ENCODE assay signal across 8 mouse cellular contexts in genomic region chr7:143437894-143438581, GRCm38 (mm10). TPM values are rescaled to one million over a fixed set of nuclear protein-coding genes. Genes with fewer than 3 reads are reported as not detected.
DNase-seq lines count a peak whose midpoint lies in the region; ATAC-seq lines count a peak whose summit lies in the region.

No protein-coding gene starts in this region.

- H3K4me1 ChIP-seq in kidney, embryonic 14.5 days (ENCODE audit: control insufficient read depth, insufficient read depth, low read length): peaks cover 10% of the 10 kb centered on the region
- peaks cover 8% of the 10 kb centered on the region for H3K4me1 ChIP-seq in embryonic facial prominence, embryonic 12.5 days
- H3K4me1 ChIP-seq in intestine, embryonic 14.5 days (replicated peaks; ENCODE audit: control insufficient read depth, insufficient read depth, low read length): peaks cover 14% of the 10 kb centered on the region; the same call in 1 of the 2 replicates
- peaks cover 33% of the 10 kb centered on the region for H3K4me1 ChIP-seq in midbrain, embryonic 12.5 days

- H3K27me3 ChIP-seq in kidney, embryonic 14.5 days (ENCODE audit: control insufficient read depth, insufficient read depth, low read length): peaks cover 4% of the 10 kb centered on the region; the same call in 1 of the 2 replicates
- H3K27me3 ChIP-seq in embryonic facial prominence, embryonic 12.5 days: peaks cover 10% of the 10 kb centered on the region
- H3K27me3 ChIP-seq in intestine, embryonic 14.5 days (replicated peaks; ENCODE audit: control insufficient read depth, insufficient read depth, low read length): no peaks in the 10 kb centered on the region
- H3K27me3 ChIP-seq in midbrain, embryonic 12.5 days: peaks cover 58% of the 10 kb centered on the region

- WGBS in kidney, embryonic 14.5 days: 1% methylated on average over 50 of the region's 63 CpGs
- 3% methylated on average over 61 of the region's 63 CpGs for WGBS in embryonic facial prominence, embryonic 12.5 days
- 2% methylated on average over 59 of the region's 63 CpGs for WGBS in intestine, embryonic 14.5 days
- under 1% methylated on average over 59 of the region's 63 CpGs for WGBS in midbrain, embryonic 12.5 days

- H3K27ac ChIP-seq in kidney, embryonic 14.5 days (ENCODE audit: low read depth, low read length): no peak overlapping the region
- peak overlapping the region; percentile 77 for H3K27ac ChIP-seq in embryonic facial prominence, embryonic 12.5 days
- peak overlapping the region; percentile 39; the same call in 1 of the 2 replicates for H3K27ac ChIP-seq in intestine, embryonic 14.5 days (ENCODE audit: low read depth)
- peak overlapping the region; percentile 87 for H3K27ac ChIP-seq in midbrain, embryonic 12.5 days (replicated peaks)

- H3K9ac ChIP-seq in kidney, embryonic 14.5 days (ENCODE audit: low read depth, low read length): peak overlapping the region; percentile 77
- peak overlapping the region; percentile 80 for H3K9ac ChIP-seq in embryonic facial prominence, embryonic 12.5 days
- H3K9ac ChIP-seq in intestine, embryonic 14.5 days (ENCODE audit: low read length): peak overlapping the region; percentile 70
- H3K9ac ChIP-seq in midbrain, embryonic 12.5 days (replicated peaks): peak overlapping the region; percentile 46

- peak overlapping the region; percentile 97 for H3K4me2 ChIP-seq in kidney, embryonic 14.5 days (replicated peaks; ENCODE audit: low read depth, low read length)
- H3K4me2 ChIP-seq in embryonic facial prominence, embryonic 12.5 days (replicated peaks): peak overlapping the region; percentile 90
- H3K4me2 ChIP-seq in intestine, embryonic 14.5 days (ENCODE audit: low read length): peak overlapping the region; percentile 96
- H3K4me2 ChIP-seq in midbrain, embryonic 12.5 days (replicated peaks): peak overlapping the region; percentile 68

- ATAC-seq in kidney, embryonic 14.5 days (ENCODE audit: low FRiP score, low TSS enrichment): peak; percentile 66
- ATAC-seq in embryonic facial prominence, embryonic 12.5 days (ENCODE audit: insufficient number of reproducible peaks, insufficient read depth, low FRiP score, low TSS enrichment): no peak
- peak; percentile 70 for ATAC-seq in intestine, embryonic 14.5 days (replicated peaks; ENCODE audit: low FRiP score, low TSS enrichment, low read depth)
- peak; percentile 88 for ATAC-seq in midbrain, embryonic 12.5 days (ENCODE audit: low FRiP score, low read depth)

- H3K36me3 ChIP-seq in kidney, embryonic 14.5 days (ENCODE audit: control insufficient read depth, insufficient read depth, low read length): no peaks in the 10 kb centered on the region
- no peaks in the 10 kb centered on the region for H3K36me3 ChIP-seq in embryonic facial prominence, embryonic 12.5 days
- no peaks in the 10 kb centered on the region for H3K36me3 ChIP-seq in intestine, embryonic 14.5 days (ENCODE audit: control insufficient read depth, insufficient read depth, low read length)
- H3K36me3 ChIP-seq in midbrain, embryonic 12.5 days: no peaks in the 10 kb centered on the region

- no peak for DNase-seq in kidney, adult 11 months
- peak; percentile 76 for DNase-seq in intestine, embryonic 14.5 days (ENCODE audit: low spot score)
- DNase-seq in urinary bladder, postnatal 10 days (ENCODE audit: low spot score): no peak
- DNase-seq in thymus, postnatal 0 days (ENCODE audit: low spot score): no peak
- no peak for DNase-seq in thymus, postnatal 4 days

- peak overlapping the region; percentile 49 for H3K4me3 ChIP-seq in kidney, embryonic 14.5 days (ENCODE audit: low read length)
- peak overlapping the region; percentile 44 for H3K4me3 ChIP-seq in embryonic facial prominence, embryonic 12.5 days
- H3K4me3 ChIP-seq in intestine, embryonic 14.5 days (ENCODE audit: low read depth, low read length): peak overlapping the region; percentile 44
- H3K4me3 ChIP-seq in midbrain, embryonic 12.5 days: peak overlapping the region; percentile 43

- H3K9me3 ChIP-seq in kidney, embryonic 14.5 days (ENCODE audit: control insufficient read depth, low read length): no peaks in the 10 kb centered on the region
- no peaks in the 10 kb centered on the region for H3K9me3 ChIP-seq in embryonic facial prominence, embryonic 12.5 days
- no peaks in the 10 kb centered on the region for H3K9me3 ChIP-seq in intestine, embryonic 14.5 days (ENCODE audit: control insufficient read depth, low read length)
- no peaks in the 10 kb centered on the region for H3K9me3 ChIP-seq in midbrain, embryonic 12.5 days

RNA-seq across cellular contexts. Expression of gene Cdkn1c, which starts 22.8 kb away (rescaled TPM):
- polyA plus RNA-seq in kidney, embryonic 14.5 days (2014; fragmentation: Nextera tagmentation; extraction: Ambion mirVana): 1,196 and 1,506 TPM in 2 replicates
- 1,667 and 1,675 TPM in 2 replicates for polyA plus RNA-seq in embryonic facial prominence, embryonic 12.5 days (2016; fragmentation: Nextera tagmentation; extraction: Ambion mirVana)
- polyA plus RNA-seq in intestine, embryonic 14.5 days (2014; fragmentation: Nextera tagmentation; extraction: Ambion mirVana): 639 and 672 TPM in 2 replicates
- polyA plus RNA-seq in midbrain, embryonic 12.5 days (2016; fragmentation: Nextera tagmentation; extraction: Ambion mirVana): 875 and 1,070 TPM in 2 replicates
- polyA plus RNA-seq in thymus, postnatal 0 days (2015; fragmentation: Nextera tagmentation; extraction: Ambion mirVana): 59.1 and 74.9 TPM in 2 replicates

RNA-seq across cellular contexts. Expression of gene Slc22a18, which starts 35.5 kb away (rescaled TPM):
- 4.4 and 4.7 TPM in 2 replicates for polyA plus RNA-seq in kidney, embryonic 14.5 days (2014; fragmentation: Nextera tagmentation; extraction: Ambion mirVana)
- 0.60 and 1.6 TPM in 2 replicates for polyA plus RNA-seq in embryonic facial prominence, embryonic 12.5 days (2016; fragmentation: Nextera tagmentation; extraction: Ambion mirVana)
- polyA plus RNA-seq in intestine, embryonic 14.5 days (2014; fragmentation: Nextera tagmentation; extraction: Ambion mirVana): 6.8 and 8.7 TPM in 2 replicates
- 0.38 and 0.48 TPM in 2 replicates for polyA plus RNA-seq in midbrain, embryonic 12.5 days (2016; fragmentation: Nextera tagmentation; extraction: Ambion mirVana)
- 1.0 and 1.6 TPM in 2 replicates for polyA plus RNA-seq in thymus, postnatal 0 days (2015; fragmentation: Nextera tagmentation; extraction: Ambion mirVana)
